Mouse (Mus musculus) liver, postnatal 0 days (tissue): ENCODE results near the gene B3gat1.

Experiments used
- CTCF ChIP-seq: sonication (generic); IDR thresholded peaks from 2 replicates; pipeline ENCODE4 v1.5.1; 2016; ENCODE audit warnings: antibody characterized with exemption, low read depth
- EP300 ChIP-seq: IDR thresholded peaks from 2 replicates; pipeline ENCODE4 v1.6.1; 2016; ENCODE audit warnings: antibody characterized with exemption, low read depth, mild to moderate bottlenecking

GRCm38 (mm10) chr9:26733986-26734385 is 458 bp downstream of the B3gat1 start:
- TF ChIP-seq CTCF: no peak
- TF ChIP-seq EP300: no peak
